Mouse (Mus musculus) CH12.LX (cell line): Measurements from ENCODE around the gene Defb36. TPM values are rescaled to one million over a fixed set of nuclear protein-coding genes. Genes with fewer than 3 reads are reported as not detected.

Experiments used
- DNase-seq: peaks from one replicate; pipeline ENCODE4 v3.0.0-alpha.2; 2013; ENCODE audit errors: extremely low read depth
- H3K27ac ChIP-seq: 2 replicates; pipeline ENCODE4 v1.5.1; 2012; ENCODE audit warnings: low read depth, mild to moderate bottlenecking, control low read depth, moderate library complexity; ENCODE audit not compliant: insufficient read depth
- H3K27me3 ChIP-seq: replicated peaks from 2 replicates; pipeline ENCODE3; 2012; ENCODE audit warnings: inconsistent platforms
- H3K36me3 ChIP-seq, 2 experiments: replicated peaks in 1 of 2; 2 replicates each; pipeline versions ENCODE3 to v1.6.1; 2012; ENCODE audit warnings: inconsistent platforms in 1 of 2, low read length in 1 of 2, mild to moderate bottlenecking in 1 of 2, mixed read lengths in 1 of 2, moderate library complexity in 1 of 2; ENCODE audit not compliant: control insufficient read depth in 1 of 2, insufficient read depth in 1 of 2
- H3K4me1 ChIP-seq, 2 experiments: 2 replicates each; pipeline ENCODE4 v1.6.1; 2012; ENCODE audit warnings: inconsistent platforms in 1 of 2, moderate library complexity in 1 of 2; ENCODE audit not compliant: insufficient read depth in 2 of 2, control insufficient read depth in 1 of 2
- H3K4me2 ChIP-seq: 2 replicates; pipeline ENCODE4 v1.6.1; 2012; ENCODE audit warnings: low read depth, mild to moderate bottlenecking, control low read depth; ENCODE audit not compliant: poor library complexity, insufficient read depth, severe bottlenecking
- H3K4me3 ChIP-seq, 3 experiments: fragments of 150-350 bp in 1 of 3; sonication (generic) in 1 of 3; replicated peaks in 1 of 3; 2 replicates each; pipeline versions ENCODE3 to v1.5.1; 2011 to 2012; ENCODE audit warnings: low read depth in 2 of 3, low read length in 2 of 3, mild to moderate bottlenecking in 2 of 3, moderate library complexity in 2 of 3, control low read depth in 1 of 3, improper control_type of control experiment in 1 of 3, inconsistent platforms in 1 of 3, mixed read lengths in 1 of 3; ENCODE audit not compliant: poor library complexity in 1 of 3
- H3K79me2 ChIP-seq: replicated peaks from 2 replicates; pipeline ENCODE4 v1.6.1; 2012; ENCODE audit warnings: mild to moderate bottlenecking, moderate library complexity; ENCODE audit not compliant: control insufficient read depth, poor library complexity, insufficient read depth, severe bottlenecking; ENCODE audit errors: extremely low read depth
- H3K9ac ChIP-seq: 2 replicates; pipeline ENCODE4 v1.6.1; 2012; ENCODE audit warnings: low read depth, mild to moderate bottlenecking, control low read depth, moderate library complexity; ENCODE audit not compliant: insufficient read depth
- H3K9me3 ChIP-seq: replicated peaks from 2 replicates; pipeline ENCODE3; 2012; ENCODE audit warnings: low read length, inconsistent platforms, mixed read lengths
- BHLHE40 ChIP-seq: IDR thresholded peaks from 2 replicates; pipeline ENCODE4 v1.6.1; 2011; ENCODE audit warnings: mild to moderate bottlenecking, low read depth, low read length, improper control_type of control experiment
- CHD1 ChIP-seq: IDR thresholded peaks from 2 replicates; pipeline ENCODE4 v1.6.1; 2012; ENCODE audit warnings: low read depth, low read length, improper control_type of control experiment, inconsistent platforms
- CHD2 ChIP-seq: IDR thresholded peaks from 2 replicates; pipeline ENCODE4 v1.6.1; 2011; ENCODE audit warnings: low read length, improper control_type of control experiment
- CTCF ChIP-seq, 2 experiments: IDR thresholded peaks in 1 of 2; conservative IDR thresholded peaks in 1 of 2; 2 replicates each; pipeline ENCODE4 v1.5.1; 2011 to 2012; ENCODE audit warnings: low read depth in 2 of 2, low read length in 2 of 2, improper control_type of control experiment in 1 of 2, inconsistent platforms in 1 of 2, mild to moderate bottlenecking in 1 of 2, moderate library complexity in 1 of 2
- ELF1 ChIP-seq: IDR thresholded peaks from 2 replicates; pipeline ENCODE4 v1.6.1; 2014; ENCODE audit warnings: low read depth, mild to moderate bottlenecking, inconsistent platforms, low read length, improper control_type of control experiment
- GABPA ChIP-seq: IDR thresholded peaks from 2 replicates; pipeline ENCODE4 v1.6.1; 2012; ENCODE audit warnings: low read depth, low read length, improper control_type of control experiment, inconsistent platforms; ENCODE audit not compliant: insufficient replicate concordance
- HCFC1 ChIP-seq: IDR thresholded peaks from 2 replicates; pipeline ENCODE4 v1.6.1; 2012; ENCODE audit warnings: low read depth, mild to moderate bottlenecking, inconsistent platforms, low read length, improper control_type of control experiment
- IRF4 ChIP-seq: IDR thresholded peaks from 2 replicates; pipeline ENCODE4 v1.6.1; 2014; ENCODE audit warnings: low read depth, mild to moderate bottlenecking, inconsistent platforms, low read length, improper control_type of control experiment
- JUN ChIP-seq: IDR thresholded peaks from 2 replicates; pipeline ENCODE4 v1.6.1; 2011; ENCODE audit warnings: low read depth, mild to moderate bottlenecking, low read length, improper control_type of control experiment, moderate library complexity; ENCODE audit not compliant: insufficient read depth
- JUND ChIP-seq: conservative IDR thresholded peaks from 2 replicates; pipeline ENCODE4 v1.6.1; 2011; ENCODE audit warnings: low read depth, low read length, improper control_type of control experiment
- MAFK ChIP-seq: IDR thresholded peaks from 2 replicates; pipeline ENCODE4 v1.6.1; 2011; ENCODE audit warnings: low read length, improper control_type of control experiment; ENCODE audit not compliant: insufficient replicate concordance
- MAX ChIP-seq: IDR thresholded peaks from 2 replicates; pipeline ENCODE4 v1.6.1; 2011; ENCODE audit warnings: low read length, improper control_type of control experiment
- MAZ ChIP-seq: IDR thresholded peaks from 2 replicates; pipeline ENCODE4 v1.6.1; 2012; ENCODE audit warnings: low read depth, mild to moderate bottlenecking, inconsistent platforms, low read length, improper control_type of control experiment, moderate library complexity
- MEF2A ChIP-seq: IDR thresholded peaks from 2 replicates; pipeline ENCODE4 v1.6.1; 2014; ENCODE audit warnings: low read depth, mild to moderate bottlenecking, inconsistent platforms, low read length, improper control_type of control experiment, borderline replicate concordance
- MXI1 ChIP-seq: IDR thresholded peaks from 2 replicates; pipeline ENCODE4 v1.6.1; 2011; ENCODE audit warnings: mild to moderate bottlenecking, low read depth, low read length, improper control_type of control experiment
- MYC ChIP-seq: IDR thresholded peaks from 2 replicates; pipeline ENCODE4 v1.6.1; 2011; ENCODE audit warnings: low read depth, mild to moderate bottlenecking, improper control_type of control experiment, low read length
- NELFE ChIP-seq: IDR thresholded peaks from 2 replicates; pipeline ENCODE4 v1.6.1; 2011; ENCODE audit warnings: low read depth, low read length, improper control_type of control experiment
- PAX5 ChIP-seq: IDR thresholded peaks from 2 replicates; pipeline ENCODE4 v1.6.1; 2012; ENCODE audit warnings: low read length, inconsistent platforms, mixed read lengths
- POLR2A ChIP-seq: IDR thresholded peaks from 2 replicates; pipeline ENCODE4 v1.6.1; 2011; ENCODE audit warnings: low read depth, mild to moderate bottlenecking, improper control_type of control experiment, low read length
- POLR2AphosphoS2 ChIP-seq: IDR thresholded peaks from 2 replicates; pipeline ENCODE4 v1.6.1; 2011; ENCODE audit warnings: low read depth, low read length, improper control_type of control experiment
- RCOR1 ChIP-seq: conservative IDR thresholded peaks from 2 replicates; pipeline ENCODE4 v1.6.1; 2012; ENCODE audit warnings: low read depth, mild to moderate bottlenecking, inconsistent platforms, low read length, improper control_type of control experiment
- SIN3A ChIP-seq: IDR thresholded peaks from 2 replicates; pipeline ENCODE4 v1.6.1; 2012; ENCODE audit warnings: low read length, improper control_type of control experiment, inconsistent platforms
- SMC3 ChIP-seq: IDR thresholded peaks from 2 replicates; pipeline ENCODE4 v1.6.1; 2011; ENCODE audit warnings: low read depth, low read length, improper control_type of control experiment
- TBP ChIP-seq: conservative IDR thresholded peaks from 2 replicates; pipeline ENCODE4 v1.6.1; 2011; ENCODE audit warnings: low read depth, low read length, improper control_type of control experiment
- TCF12 ChIP-seq: IDR thresholded peaks from 2 replicates; pipeline ENCODE4 v1.6.1; 2014; ENCODE audit warnings: low read depth, mild to moderate bottlenecking, inconsistent platforms, low read length, improper control_type of control experiment
- UBTF ChIP-seq: IDR thresholded peaks from 2 replicates; pipeline ENCODE4 v1.6.1; 2012; ENCODE audit warnings: low read depth, mild to moderate bottlenecking, inconsistent platforms, low read length, improper control_type of control experiment, moderate library complexity
- USF1 ChIP-seq: IDR thresholded peaks from 2 replicates; pipeline ENCODE4 v1.6.1; 2014; ENCODE audit warnings: low read depth, mild to moderate bottlenecking, inconsistent platforms, low read length, improper control_type of control experiment
- ZKSCAN1 ChIP-seq: IDR thresholded peaks from 2 replicates; pipeline ENCODE4 v1.6.1; 2012; ENCODE audit warnings: low read depth, inconsistent platforms, low read length, improper control_type of control experiment, borderline replicate concordance
- ZMIZ1 ChIP-seq: IDR thresholded peaks from 2 replicates; pipeline ENCODE4 v1.6.1; 2012; ENCODE audit warnings: low read depth, mild to moderate bottlenecking, inconsistent platforms, low read length, improper control_type of control experiment
- dilution Hi-C: fragments of 300-500 bp; cut with MboI; formaldehyde crosslinking; loops from 2 replicates; pipeline ENCODE4 v1.14.3; 2020; ENCODE audit warnings: low sequenced_read_pairs; ENCODE audit not compliant: extremely low pct_unique_long_range_greater_than_20kb, extremely low pct_ligation_motif_present
- in situ Hi-C: fragments of 300-500 bp; cut with MboI; formaldehyde crosslinking; loops from 3 replicates; pipeline ENCODE4 v1.14.3; 2019; ENCODE audit warnings: low sequenced_read_pairs, low pct_ligation_motif_present, low pct_unique_long_range_greater_than_20kb, mixed read lengths
- polyA plus RNA-seq: library from polyadenylated mRNA; unstranded; fragments of >175 nt; gene quantifications from 2 replicates; pipeline ENCODE4 v1.2.1, GENCODE M21; 2012; ENCODE audit warnings: low read depth; ENCODE audit not compliant: insufficient read length
- total RNA-seq, 2 experiments: library from RNA; depleted of rRNA; stranded (reverse); fragments of 300-350 nt in 1 of 2; fragments of >200 nt in 1 of 2; gene quantifications; 2 replicates each; pipeline ENCODE4 v1.2.3; 2012 to 2014

Gene Defb36
- total and polyA plus RNA-seq, 3 experiments: not detected

DNA sequence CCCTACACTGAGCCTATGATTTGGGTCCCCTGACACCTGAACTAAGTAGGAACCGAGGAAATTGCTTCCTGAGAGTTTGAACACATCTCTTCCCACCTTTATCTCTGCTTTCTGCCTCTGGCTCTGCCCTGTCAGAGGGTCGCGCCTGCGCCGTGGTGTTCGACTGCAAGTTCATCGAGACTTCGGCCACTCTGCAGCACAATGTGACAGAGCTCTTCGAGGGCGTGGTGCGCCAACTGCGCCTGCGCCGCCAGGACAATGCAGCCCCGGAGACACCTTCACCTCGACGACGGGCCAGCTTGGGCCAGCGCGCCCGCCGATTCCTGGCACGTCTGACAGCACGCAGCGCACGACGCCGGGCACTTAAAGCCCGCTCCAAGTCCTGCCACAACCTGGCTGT is 30.2 kb downstream of the Defb36 start:
- Histone ChIP-seq H3K27me3 (no peaks in the 10 kb centered on the region), H3K36me3 (peaks cover 0 to 3% of the 10 kb centered on the region in 2 experiments), H3K4me3 (no peak overlapping the region), H3K4me1 (peaks cover 26 to 68% of the 10 kb centered on the region in 2 experiments), H3K27ac (no peak overlapping the region), H3K9me3 (no peaks in the 10 kb centered on the region), H3K9ac (no peak overlapping the region), H3K4me2 (no peak overlapping the region), H3K79me2 (no peaks in the 10 kb centered on the region)
- DNase-seq: no peak
- TF ChIP-seq MAZ (no peak), MAFK (no peak), MXI1 (no peak), NELFE (no peak), CTCF (conservative IDR thresholded peaks at IDR 0.05 in 1 of 2, IDR thresholded peaks at IDR 0.05 in 1 of 2; ENCODE audit: low read depth in 2 of 2, low read length in 2 of 2) (no peak), SIN3A (no peak), JUND (no peak), SMC3 (no peak), TCF12 (no peak), MYC (no peak), POLR2AphosphoS2 (no peak), CHD2 (no peak), TBP (no peak), MAX (no peak), HCFC1 (no peak), JUN (no peak)
- dilution Hi-C loops (no loop called here), in situ Hi-C loops (no loop called here)

DNA sequence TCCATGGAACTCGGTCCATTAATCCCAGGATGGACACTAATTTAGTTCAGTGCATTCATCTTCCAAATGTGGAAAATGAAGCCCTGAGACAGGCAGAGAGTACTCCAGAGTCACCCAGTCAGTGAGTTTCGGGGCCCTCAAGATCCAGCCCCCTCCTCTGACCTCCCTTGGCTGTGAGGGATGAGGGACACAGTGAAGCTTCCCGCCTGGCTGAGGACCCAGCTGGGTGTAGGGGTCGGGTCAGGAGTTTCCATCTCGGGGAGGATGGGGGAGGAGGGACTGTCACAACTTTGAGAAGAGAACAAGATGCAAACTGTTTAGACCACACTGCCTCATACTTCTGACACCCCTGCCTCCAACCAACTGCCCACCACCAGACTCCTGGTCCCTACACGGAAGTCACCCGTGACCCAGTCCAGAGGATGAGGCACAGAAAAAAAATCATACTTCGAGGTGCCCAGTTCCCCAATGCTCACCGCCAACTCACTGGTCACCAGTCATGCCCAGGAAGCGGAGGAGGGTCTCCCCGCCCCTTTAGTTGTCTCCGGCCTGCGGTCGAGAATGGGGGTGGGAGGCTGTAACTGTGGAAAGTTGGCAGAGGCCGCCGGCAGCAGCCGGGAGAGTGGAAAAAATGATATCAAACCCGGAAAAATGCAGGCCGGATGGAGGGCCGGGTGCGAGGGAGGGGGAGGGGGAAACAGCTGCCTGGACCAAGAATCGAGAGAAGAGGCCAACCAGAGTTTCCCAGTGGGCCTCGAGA is 32.3 kb downstream of the Defb36 start:
- Histone ChIP-seq H3K4me3 (peak overlapping the region in 2 of 3 experiments; percentile 15 to 33), H3K79me2 (no peaks in the 10 kb centered on the region), H3K27ac (peak overlapping the region; percentile 21), H3K4me2 (peak overlapping the region; percentile 33), H3K36me3 (peaks cover 0 to 3% of the 10 kb centered on the region in 2 experiments), H3K9me3 (no peaks in the 10 kb centered on the region), H3K4me1 (peaks cover 30 to 81% of the 10 kb centered on the region in 2 experiments), H3K9ac (0 out of 2 replicates have a peak overlapping the region, but pooled peaks have one; percentile 8), H3K27me3 (no peaks in the 10 kb centered on the region)
- peak; percentile 57 for DNase-seq
- dilution Hi-C loops: no loop called here
- in situ Hi-C loops: no loop called here
- no peak for TF ChIP-seq POLR2AphosphoS2
- TF ChIP-seq MEF2A: peak; percentile 79
- no peak for TF ChIP-seq ZMIZ1
- TF ChIP-seq MAZ: peak; percentile 83
- no peak for TF ChIP-seq PAX5
- TF ChIP-seq ZKSCAN1: no peak
- no peak for TF ChIP-seq GABPA
- no peak for TF ChIP-seq SMC3
- peak; percentile 46; the same call in 1 of the 2 replicates for TF ChIP-seq HCFC1
- TF ChIP-seq TCF12: peak; percentile 85
- TF ChIP-seq USF1: no peak
- peak; percentile 82 for TF ChIP-seq IRF4
- peak; percentile 89 for TF ChIP-seq CHD2
- TF ChIP-seq MAFK: 0 out of 2 replicates have a peak, but pooled peaks have one; percentile 30
- TF ChIP-seq CHD1: no peak; the same call in 1 of the 2 replicates
- TF ChIP-seq MXI1: no peak
- TF ChIP-seq MYC: 0 out of 2 replicates have a peak, but pooled peaks have one; percentile 19
- TF ChIP-seq UBTF: no peak; the same call in 1 of the 2 replicates
- 0 out of 2 replicates have a peak, but pooled peaks have one; percentile 11 for TF ChIP-seq NELFE
- TF ChIP-seq JUND: peak; percentile 66
- TF ChIP-seq RCOR1: no peak; the same call in 1 of the 2 replicates
- TF ChIP-seq BHLHE40: peak; percentile 77; the same call in 1 of the 2 replicates
- peak; percentile 83 for TF ChIP-seq JUN
- TF ChIP-seq ELF1: peak; percentile 80
- TF ChIP-seq CTCF (conservative IDR thresholded peaks at IDR 0.05 in 1 of 2, IDR thresholded peaks at IDR 0.05 in 1 of 2; ENCODE audit: low read depth in 2 of 2, low read length in 2 of 2): no peak
- no peak for TF ChIP-seq TBP
- no peak for TF ChIP-seq POLR2A
